Mouse (Mus musculus): Measurements from ENCODE around the gene Klhl32.

- TF ChIP-seq CTCF (IDR thresholded peaks at IDR 0.05; ENCODE audit: low read depth, low read length) (no peak), POLR2A (IDR thresholded peaks at IDR 0.05; ENCODE audit: borderline replicate concordance, low read depth, low read length) (no peak)
These were observed 61.6 kb downstream of the Klhl32 start for GRCm38 (mm10) chr4:24789331-24789730.
